Mouse (Mus musculus): ENCODE results near the gene Cdc6. TPM values are rescaled to one million over a fixed set of nuclear protein-coding genes. Genes with fewer than 3 reads are reported as not detected.

Gene Cdc6
- total and polyA plus RNA-seq, 3 experiments = 47.4 to 99.3 (median 81.3) TPM

DNA sequence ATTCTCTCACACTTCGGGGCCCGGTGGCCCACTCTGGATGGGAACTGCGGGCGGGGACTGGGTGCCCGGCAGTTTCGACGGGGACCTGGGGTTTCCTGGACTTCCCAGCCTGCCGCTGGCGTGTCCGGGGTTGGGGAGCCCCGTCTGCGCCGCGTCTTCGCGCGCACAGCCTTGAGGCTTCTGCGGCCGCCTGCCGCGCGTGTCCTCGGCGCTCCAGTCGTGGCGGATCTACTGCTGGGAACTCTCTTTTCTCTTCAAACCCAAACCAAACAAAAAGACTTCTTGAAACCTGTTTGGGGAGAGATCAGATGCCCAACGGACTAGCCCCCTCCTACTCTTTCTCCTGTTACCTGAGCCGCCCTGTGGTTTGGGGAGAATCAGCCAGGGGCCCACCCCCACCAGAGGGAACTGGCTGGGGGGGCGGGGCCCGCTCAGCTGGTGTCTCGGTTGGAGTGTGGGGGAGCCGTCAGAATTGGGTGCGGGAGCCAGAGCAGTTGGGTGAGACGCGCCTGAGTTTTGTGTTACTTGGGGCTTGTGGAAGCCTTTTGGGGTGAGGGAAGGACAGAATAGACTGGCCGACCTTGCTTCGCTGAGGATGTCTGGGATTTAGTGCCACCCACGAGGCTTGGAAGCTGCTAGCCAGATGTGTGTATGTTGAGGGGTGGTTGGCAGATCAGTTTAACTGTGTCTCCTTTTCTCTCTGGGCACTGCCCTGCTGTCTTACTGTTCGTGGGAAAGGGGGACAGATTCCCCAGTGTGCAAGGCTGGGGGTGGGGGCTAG is 30.5 kb downstream of the Cdc6 start:
- H3K9me3 ChIP-seq (replicated peaks; ENCODE audit: low read length) = peaks cover 5% of the 10 kb centered on the region
- peak overlapping the region; percentile 72 to 90 (median 76) for H3K4me3 ChIP-seq (replicated peaks in 1 of 3; ENCODE audit: low read depth in 2 of 3, low read length in 2 of 3, poor library complexity in 1 of 3)
- TF ChIP-seq MAZ (IDR thresholded peaks at IDR 0.05; ENCODE audit: low read depth, low read length) = peak; percentile 78; the same call in 1 of the 2 replicates
- TF ChIP-seq UBTF (IDR thresholded peaks at IDR 0.05; ENCODE audit: low read depth, low read length) = no peak
- peak; percentile 55 for TF ChIP-seq NRF1 (IDR thresholded peaks at IDR 0.05; ENCODE audit: low read depth, low read length)
- peak; percentile 30; the same call in 1 of the 2 replicates for TF ChIP-seq MXI1 (IDR thresholded peaks at IDR 0.05; ENCODE audit: low read depth, low read length)
- TF ChIP-seq ETS1 (conservative IDR thresholded peaks at IDR 0.05; ENCODE audit: low read depth, low read length) = peak; percentile 63
- TF ChIP-seq TBP (conservative IDR thresholded peaks at IDR 0.05; ENCODE audit: low read depth, low read length) = no peak
- TF ChIP-seq CHD2 (IDR thresholded peaks at IDR 0.05; ENCODE audit: low read length) = peak; percentile 68
- no peak for TF ChIP-seq ZKSCAN1 (IDR thresholded peaks at IDR 0.05; ENCODE audit: borderline replicate concordance, low read depth, low read length)
- TF ChIP-seq USF2 (conservative IDR thresholded peaks at IDR 0.05; ENCODE audit: low read depth, low read length) = no peak
- TF ChIP-seq TCF12 (IDR thresholded peaks at IDR 0.05; ENCODE audit: low read depth, low read length) = peak; percentile 11; the same call in 1 of the 2 replicates
- no peak for TF ChIP-seq CHD1 (IDR thresholded peaks at IDR 0.05; ENCODE audit: low read depth, low read length)
- no peak; the same call in 1 of the 2 replicates for TF ChIP-seq BHLHE40 (IDR thresholded peaks at IDR 0.05; ENCODE audit: low read depth, low read length)
- 0 out of 2 replicates have a peak, but pooled peaks have one; percentile 2 for TF ChIP-seq ELF1 (IDR thresholded peaks at IDR 0.05; ENCODE audit: low read depth, low read length)
- TF ChIP-seq JUN (IDR thresholded peaks at IDR 0.05; ENCODE audit: insufficient read depth, low read depth, low read length) = no peak
- TF ChIP-seq JUND (conservative IDR thresholded peaks at IDR 0.05; ENCODE audit: low read depth, low read length) = no peak
- no peak for TF ChIP-seq IRF4 (IDR thresholded peaks at IDR 0.05; ENCODE audit: low read depth, low read length)
- TF ChIP-seq SIN3A (IDR thresholded peaks at IDR 0.05; ENCODE audit: low read length) = peak; percentile 98
- TF ChIP-seq POLR2AphosphoS2 (IDR thresholded peaks at IDR 0.05; ENCODE audit: low read depth, low read length) = no peak
- no peak for TF ChIP-seq SMC3 (IDR thresholded peaks at IDR 0.05; ENCODE audit: low read depth, low read length)
- TF ChIP-seq HCFC1 (IDR thresholded peaks at IDR 0.05; ENCODE audit: low read depth, low read length) = no peak
- TF ChIP-seq EP300 (IDR thresholded peaks at IDR 0.05; ENCODE audit: low read length) = no peak
- TF ChIP-seq MYC (IDR thresholded peaks at IDR 0.05; ENCODE audit: low read depth, low read length) = no peak
- TF ChIP-seq MAX (IDR thresholded peaks at IDR 0.05; ENCODE audit: low read length) = peak; percentile 2; the same call in 1 of the 2 replicates
- TF ChIP-seq ZMIZ1 (IDR thresholded peaks at IDR 0.05; ENCODE audit: low read depth, low read length) = no peak
- peak overlapping the region; percentile 61 for H3K9ac ChIP-seq (ENCODE audit: insufficient read depth, low read depth)
- dilution Hi-C loops (cut with MboI; ENCODE audit: extremely low pct_ligation_motif_present, extremely low pct_unique_long_range_greater_than_20kb, low sequenced_read_pairs) = no loop called here
- H3K79me2 ChIP-seq (replicated peaks; ENCODE audit: control insufficient read depth, extremely low read depth, insufficient read depth, poor library complexity, severe bottlenecking) = peaks cover 2% of the 10 kb centered on the region; the same call in 1 of the 2 replicates
- peak overlapping the region; percentile 31 for H3K27ac ChIP-seq (ENCODE audit: insufficient read depth, low read depth)
- H3K4me2 ChIP-seq (ENCODE audit: insufficient read depth, low read depth, poor library complexity, severe bottlenecking) = peak overlapping the region; percentile 80
- H3K4me1 ChIP-seq (ENCODE audit: control insufficient read depth in 1 of 2, insufficient read depth in 2 of 2) = peaks cover 25 to 59% of the 10 kb centered on the region in 2 experiments
- no peaks in the 10 kb centered on the region for H3K36me3 ChIP-seq (replicated peaks in 1 of 2; ENCODE audit: control insufficient read depth in 1 of 2, insufficient read depth in 1 of 2, low read length in 1 of 2)
- DNase-seq (ENCODE audit: extremely low read depth) = peak; percentile 69
- in situ Hi-C loops (cut with MboI; ENCODE audit: low pct_ligation_motif_present, low pct_unique_long_range_greater_than_20kb, low sequenced_read_pairs) = loop anchor here (5.0 kb wide), 1 partner anchor 34 kb away; no protein-coding TSS in a partner anchor
- H3K27me3 ChIP-seq (replicated peaks) = no peaks in the 10 kb centered on the region
